Mouse (Mus musculus) thymus, adult 2 months (tissue): ENCODE measurements around the gene Cd96. TPM values are rescaled to one million over a fixed set of nuclear protein-coding genes. Genes with fewer than 3 reads are reported as not detected.

Source experiments
- DNase-seq: peaks from one replicate; pipeline ENCODE4 v3.0.0; 2021
- H3K27ac ChIP-seq: fragments of 200-500 bp; 2 replicates; pipeline ENCODE4 v1.5.1; 2012; ENCODE audit warnings: low read length, control low read depth; ENCODE audit not compliant: control insufficient read depth, insufficient read depth
- H3K27me3 ChIP-seq: fragments of 200-500 bp; 2 replicates; pipeline ENCODE4 v1.6.1; 2012; ENCODE audit warnings: mild to moderate bottlenecking, low read length, moderate library complexity, mixed read lengths; ENCODE audit not compliant: control insufficient read depth, insufficient read depth
- H3K36me3 ChIP-seq: fragments of 200-500 bp; 2 replicates; pipeline ENCODE4 v1.6.1; 2012; ENCODE audit warnings: mild to moderate bottlenecking, low read length, moderate library complexity; ENCODE audit not compliant: control insufficient read depth, insufficient read depth
- H3K4me1 ChIP-seq: fragments of 200-500 bp; replicated peaks from 2 replicates; pipeline ENCODE4 v1.6.1; 2012; ENCODE audit warnings: low read length; ENCODE audit not compliant: control insufficient read depth, insufficient read depth
- H3K4me3 ChIP-seq: fragments of 200-500 bp; 2 replicates; pipeline ENCODE4 v1.5.1; 2012; ENCODE audit warnings: mild to moderate bottlenecking, low read length, control low read depth, moderate library complexity; ENCODE audit not compliant: control insufficient read depth, insufficient read depth
- CTCF ChIP-seq: fragments of 200-500 bp; IDR thresholded peaks from 2 replicates; pipeline ENCODE4 v1.5.1; 2012; ENCODE audit warnings: mild to moderate bottlenecking, control low read depth, low read length, moderate library complexity, borderline replicate concordance; ENCODE audit not compliant: control insufficient read depth, poor library complexity, insufficient read depth; ENCODE audit errors: extremely low read depth
- POLR2A ChIP-seq: fragments of 200-500 bp; IDR thresholded peaks from 2 replicates; pipeline ENCODE4 v1.6.1; 2012; ENCODE audit warnings: mild to moderate bottlenecking, low read length, control low read depth, moderate library complexity; ENCODE audit not compliant: control insufficient read depth, poor library complexity, insufficient read depth; ENCODE audit errors: extremely low read depth
- WGBS: fragments of 180-500 bp; shearing (Covaris S2); methylation state at CpG from one replicate; pipeline ENCODE4 v1.1.7; 2018; 5-methylcytosine and 5-hydroxymethylcytosine counted together
- polyA plus RNA-seq: library from polyadenylated mRNA; depleted of rRNA; stranded (reverse); fragments of >200 nt; gene quantifications from 2 replicates; pipeline ENCODE4 v1.2.3, GENCODE M21; 2012

Gene Cd96
- polyA plus RNA-seq, 1 experiment, result 47.6 TPM

DNA sequence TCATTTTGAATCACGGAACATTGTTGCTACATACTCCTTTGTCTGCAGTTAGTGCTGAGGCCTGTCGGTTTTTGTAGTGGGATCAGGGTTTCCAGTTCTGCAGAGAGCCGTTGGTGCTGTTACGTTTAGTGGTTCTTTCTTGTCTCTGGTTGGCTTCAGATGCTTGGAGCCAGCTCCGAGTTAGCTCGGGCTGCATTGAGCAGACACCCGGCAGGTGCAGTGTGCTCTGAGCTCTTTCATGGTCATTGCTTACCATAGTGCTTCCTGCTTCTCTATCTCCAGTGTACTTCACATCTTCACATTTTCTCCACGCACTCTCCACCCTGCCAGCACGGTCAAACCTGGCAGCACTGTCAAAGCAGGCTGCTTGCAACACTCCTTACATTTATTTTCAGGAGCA, 15.6 kb downstream of the Cd96 start:
- WGBS, result 6% methylated on average over 9 of the region's 9 CpGs
- peak overlapping the region; percentile 97 for H3K27ac ChIP-seq
- peak; percentile 55 for DNase-seq
- peaks cover 10% of the 10 kb centered on the region for H3K36me3 ChIP-seq
- H3K27me3 ChIP-seq, result no peaks in the 10 kb centered on the region
- peaks cover 23% of the 10 kb centered on the region for H3K4me1 ChIP-seq
- no peak overlapping the region for H3K4me3 ChIP-seq
- TF ChIP-seq POLR2A (0 out of 2 replicates have a peak, but pooled peaks have one; percentile 58), CTCF (no peak)

DNA sequence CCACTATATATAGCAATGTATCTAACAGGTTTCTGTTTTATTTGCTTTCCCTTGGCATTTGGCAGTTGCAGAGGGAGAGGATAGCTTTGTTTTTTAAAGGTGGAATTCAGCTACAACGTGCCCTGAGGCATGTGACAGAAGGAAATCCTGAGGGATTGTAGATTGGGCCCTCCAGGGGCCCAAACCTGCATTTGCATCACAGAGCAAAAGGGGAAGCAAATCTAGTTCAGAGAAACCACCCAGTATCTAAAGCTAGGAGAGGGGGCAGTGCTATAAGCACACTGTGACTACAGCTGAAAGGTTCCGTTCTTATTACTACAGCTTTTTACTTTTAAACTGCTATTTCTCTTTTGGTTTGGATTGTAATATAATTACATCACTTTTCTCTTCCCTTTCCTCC, 18.3 kb downstream of the Cd96 start:
- Histone ChIP-seq H3K27me3 (no peaks in the 10 kb centered on the region), H3K4me1 (peaks cover 22% of the 10 kb centered on the region), H3K36me3 (peaks cover 16% of the 10 kb centered on the region), H3K4me3 (no peak overlapping the region), H3K27ac (peak overlapping the region; percentile 67; the same call in 1 of the 2 replicates)
- TF ChIP-seq CTCF, result no peak
- no peak for TF ChIP-seq POLR2A
- DNase-seq, result no peak
- WGBS, result 35% methylated on average over 2 of the region's 2 CpGs

- H3K27ac ChIP-seq, result no peak overlapping the region; the same call in 1 of the 2 replicates
- no peaks in the 10 kb centered on the region for H3K27me3 ChIP-seq
- TF ChIP-seq CTCF, result no peak
- TF ChIP-seq POLR2A, result no peak
- H3K36me3 ChIP-seq, result peaks cover 16% of the 10 kb centered on the region
- H3K4me3 ChIP-seq, result no peak overlapping the region
- WGBS, result 46% methylated on average over 2 of the region's 2 CpGs
- DNase-seq, result peak; percentile 53
- peaks cover 17% of the 10 kb centered on the region for H3K4me1 ChIP-seq
Observed at GRCm38 (mm10) chr16:46100286-46100685, 19.8 kb downstream of the Cd96 start.

GRCm38 (mm10) chr16:46097421-46097820, 22.6 kb downstream of the Cd96 start:
- no peak for DNase-seq
- TF ChIP-seq POLR2A (no peak), CTCF (no peak)

DNA sequence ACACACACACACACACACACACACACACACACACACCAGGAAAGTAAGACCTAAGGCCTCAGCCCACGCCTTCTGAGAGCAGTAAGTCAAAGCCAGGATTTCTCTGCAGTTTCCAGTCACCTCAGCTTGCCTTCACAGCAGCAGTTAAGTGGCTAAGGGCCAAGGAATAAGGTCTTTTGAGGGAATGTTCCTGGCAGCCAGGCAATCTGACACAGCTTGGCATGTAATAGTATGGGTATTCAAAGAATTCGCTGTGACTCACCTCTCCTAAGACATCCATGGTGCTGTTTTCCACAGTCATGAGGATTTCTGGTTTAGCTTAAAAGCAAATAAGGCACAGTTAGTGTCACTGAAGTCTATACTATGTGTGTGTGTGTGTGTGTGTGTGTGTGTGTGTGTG, 25.6 kb downstream of the Cd96 start:
- Histone ChIP-seq H3K4me1 (no peaks in the 10 kb centered on the region), H3K36me3 (peaks cover 47% of the 10 kb centered on the region), H3K4me3 (no peak overlapping the region), H3K27me3 (no peaks in the 10 kb centered on the region), H3K27ac (no peak overlapping the region)
- 90% methylated on average over 2 of the region's 2 CpGs for WGBS
- DNase-seq, result no peak
- no peak for TF ChIP-seq CTCF
- TF ChIP-seq POLR2A, result no peak

More at GRCm38 (mm10) chr16:46097421-46097820, 22.6 kb downstream of the Cd96 start:
- Histone ChIP-seq H3K27ac (no peak overlapping the region), H3K4me1 (peaks cover 2% of the 10 kb centered on the region), H3K36me3 (peaks cover 33% of the 10 kb centered on the region), H3K4me3 (no peak overlapping the region), H3K27me3 (no peaks in the 10 kb centered on the region)
- WGBS, result 90% methylated on average over 9 of the region's 9 CpGs

GRCm38 (mm10) chr16:46092935-46093334, 27.1 kb downstream of the Cd96 start:
- Histone ChIP-seq H3K4me1 (no peaks in the 10 kb centered on the region), H3K27me3 (no peaks in the 10 kb centered on the region), H3K36me3 (peaks cover 41% of the 10 kb centered on the region), H3K27ac (no peak overlapping the region), H3K4me3 (no peak overlapping the region)
- 95% methylated on average over 2 of the region's 2 CpGs for WGBS
- no peak for TF ChIP-seq POLR2A
- no peak for TF ChIP-seq CTCF
- DNase-seq, result no peak
